27 mouse cellular contexts compared by ENCODE assay signal in genomic region chr19:55211698-55212097, GRCm38 (mm10). TPM values are rescaled to one million over a fixed set of nuclear protein-coding genes. Genes with fewer than 3 reads are reported as not detected.
DNase-seq lines count a peak whose midpoint lies in the region; ATAC-seq and TF ChIP-seq lines count a peak whose summit lies in the region.
"Had no signal": no experiment of that assay in that cellular context is flagged by ENCODE, and none has a peak within 500 bp of the region (broad histone marks: within the 10 kb centered on the region; RNA-seq: fewer than 3 reads in every experiment).

No protein-coding gene starts in this region.

- no peaks in the 10 kb centered on the region for H3K4me1 ChIP-seq in hindbrain, embryonic 15.5 days (replicated peaks)
- no peaks in the 10 kb centered on the region for H3K4me1 ChIP-seq in hindbrain, embryonic 16.5 days (ENCODE audit: control insufficient read depth, insufficient read depth, low read depth, low read length)
- H3K4me1 ChIP-seq in lung, embryonic 15.5 days, result peaks cover 10% of the 10 kb centered on the region
- H3K4me1 ChIP-seq in stomach, embryonic 14.5 days (ENCODE audit: control insufficient read depth, insufficient read depth, low read length), result no peaks in the 10 kb centered on the region
- H3K4me1 ChIP-seq in stomach, postnatal 0 days (replicated peaks; ENCODE audit: control insufficient read depth, insufficient read depth), result no peaks in the 10 kb centered on the region
- H3K4me1 ChIP-seq: forebrain, embryonic 10.5 days; heart, embryonic 13.5 days; hindbrain, embryonic 10.5 days had no signal

- no peaks in the 10 kb centered on the region for H3K27me3 ChIP-seq in hindbrain, embryonic 15.5 days
- no peaks in the 10 kb centered on the region for H3K27me3 ChIP-seq in hindbrain, embryonic 16.5 days (replicated peaks; ENCODE audit: control insufficient read depth, insufficient read depth, low read length)
- no peaks in the 10 kb centered on the region for H3K27me3 ChIP-seq in lung, embryonic 15.5 days
- H3K27me3 ChIP-seq in stomach, embryonic 14.5 days (ENCODE audit: control insufficient read depth, insufficient read depth, low read length), result no peaks in the 10 kb centered on the region
- no peaks in the 10 kb centered on the region for H3K27me3 ChIP-seq in stomach, postnatal 0 days (ENCODE audit: control insufficient read depth, insufficient read depth, low read length)
- H3K27me3 ChIP-seq: liver, embryonic 13.5 days had no signal

- no peak overlapping the region for H3K4me3 ChIP-seq in hindbrain, embryonic 15.5 days
- no peak overlapping the region for H3K4me3 ChIP-seq in hindbrain, embryonic 16.5 days (ENCODE audit: low read length)
- H3K4me3 ChIP-seq in lung, embryonic 15.5 days, result no peak overlapping the region
- H3K4me3 ChIP-seq in stomach, embryonic 14.5 days (ENCODE audit: low read depth, low read length), result no peak overlapping the region
- H3K4me3 ChIP-seq in stomach, postnatal 0 days (ENCODE audit: low read depth, low read length), result no peak overlapping the region
- H3K4me3 ChIP-seq: forebrain, embryonic 10.5 days; heart, embryonic 13.5 days; hindbrain, embryonic 10.5 days; liver, embryonic 13.5 days had no signal

- ATAC-seq in hindbrain, embryonic 15.5 days (ENCODE audit: low FRiP score, low read depth), result 0 out of 2 replicates have a peak, but pooled peaks have one; percentile 38
- no peak for ATAC-seq in hindbrain, embryonic 16.5 days
- ATAC-seq in lung, embryonic 15.5 days (ENCODE audit: borderline replicate concordance, extremely low read depth, low FRiP score, low TSS enrichment), result no peak
- ATAC-seq in stomach, embryonic 14.5 days (ENCODE audit: insufficient number of reproducible peaks, insufficient read depth, low FRiP score, low read depth), result 0 out of 2 replicates have a peak, but pooled peaks have one; percentile 24
- no peak for ATAC-seq in stomach, postnatal 0 days (ENCODE audit: low FRiP score, low TSS enrichment)
- ATAC-seq: activated CD4-positive, CD25-positive, alpha-beta regulatory T cell, adult 4 months; forebrain, postnatal 0 days; intestine, postnatal 0 days had no signal

- H3K9me3 ChIP-seq in hindbrain, embryonic 15.5 days, result no peaks in the 10 kb centered on the region
- H3K9me3 ChIP-seq in hindbrain, embryonic 16.5 days (ENCODE audit: control insufficient read depth, low read length), result no peaks in the 10 kb centered on the region
- H3K9me3 ChIP-seq in lung, embryonic 15.5 days, result no peaks in the 10 kb centered on the region
- no peaks in the 10 kb centered on the region for H3K9me3 ChIP-seq in stomach, embryonic 14.5 days (ENCODE audit: control insufficient read depth, low read depth, low read length)
- no peaks in the 10 kb centered on the region for H3K9me3 ChIP-seq in stomach, postnatal 0 days (ENCODE audit: control insufficient read depth, low read length)
- H3K9me3 ChIP-seq: forebrain, embryonic 10.5 days; heart, embryonic 13.5 days; hindbrain, embryonic 10.5 days; liver, embryonic 13.5 days had no signal

- TF ChIP-seq CTCF in stomach, postnatal 0 days (IDR thresholded peaks at IDR 0.05; ENCODE audit: low read depth), result no peak

- no peak overlapping the region for H3K27ac ChIP-seq in hindbrain, embryonic 15.5 days (replicated peaks)
- H3K27ac ChIP-seq in hindbrain, embryonic 16.5 days (ENCODE audit: low read depth, low read length), result no peak overlapping the region
- peak overlapping the region; percentile 92; the same call in 1 of the 2 replicates for H3K27ac ChIP-seq in lung, embryonic 15.5 days
- H3K27ac ChIP-seq in stomach, embryonic 14.5 days (ENCODE audit: low read length), result no peak overlapping the region
- H3K27ac ChIP-seq in stomach, postnatal 0 days (replicated peaks), result no peak overlapping the region
- H3K27ac ChIP-seq: forebrain, embryonic 10.5 days; heart, embryonic 13.5 days; hindbrain, embryonic 10.5 days; liver, embryonic 13.5 days had no signal

- 90% methylated on average over 1 of the region's 1 CpGs for WGBS in hindbrain, embryonic 15.5 days
- 95% methylated on average over 1 of the region's 1 CpGs for WGBS in hindbrain, embryonic 16.5 days
- WGBS in lung, embryonic 15.5 days, result 80% methylated on average over 1 of the region's 1 CpGs
- WGBS in stomach, embryonic 14.5 days, result 90% methylated on average over 1 of the region's 1 CpGs
- 92% methylated on average over 1 of the region's 1 CpGs for whole genome bisulfite sequencing in stomach, postnatal 0 days

- H3K4me2 ChIP-seq in hindbrain, embryonic 15.5 days, result no peak overlapping the region
- H3K4me2 ChIP-seq in hindbrain, embryonic 16.5 days (ENCODE audit: low read length), result no peak overlapping the region
- H3K4me2 ChIP-seq in lung, embryonic 15.5 days, result no peak overlapping the region
- no peak overlapping the region for H3K4me2 ChIP-seq in stomach, embryonic 14.5 days (replicated peaks; ENCODE audit: low read depth, low read length)
- no peak overlapping the region for H3K4me2 ChIP-seq in stomach, postnatal 0 days (replicated peaks; ENCODE audit: low read depth)
- H3K4me2 ChIP-seq: heart, embryonic 13.5 days; liver, embryonic 13.5 days; lung, embryonic 14.5 days had no signal

- no peak overlapping the region for H3K9ac ChIP-seq in hindbrain, embryonic 15.5 days
- no peak overlapping the region for H3K9ac ChIP-seq in hindbrain, embryonic 16.5 days (ENCODE audit: low read depth, low read length)
- H3K9ac ChIP-seq in lung, embryonic 15.5 days, result no peak overlapping the region
- no peak overlapping the region for H3K9ac ChIP-seq in stomach, embryonic 14.5 days (replicated peaks; ENCODE audit: low read depth, low read length)
- no peak overlapping the region for H3K9ac ChIP-seq in stomach, postnatal 0 days (ENCODE audit: low read length)
- H3K9ac ChIP-seq: forebrain, postnatal 0 days; heart, embryonic 13.5 days; liver, embryonic 13.5 days; lung, embryonic 14.5 days had no signal

- H3K36me3 ChIP-seq in hindbrain, embryonic 15.5 days, result no peaks in the 10 kb centered on the region
- no peaks in the 10 kb centered on the region for H3K36me3 ChIP-seq in hindbrain, embryonic 16.5 days (ENCODE audit: control insufficient read depth, insufficient read depth, low read length)
- H3K36me3 ChIP-seq in lung, embryonic 15.5 days, result no peaks in the 10 kb centered on the region
- no peaks in the 10 kb centered on the region for H3K36me3 ChIP-seq in stomach, embryonic 14.5 days (ENCODE audit: control insufficient read depth, insufficient read depth, low read length)
- no peaks in the 10 kb centered on the region for H3K36me3 ChIP-seq in stomach, postnatal 0 days (ENCODE audit: control insufficient read depth, insufficient read depth, low read length)
- H3K36me3 ChIP-seq: forebrain, embryonic 10.5 days; heart, embryonic 13.5 days; hindbrain, embryonic 10.5 days; liver, embryonic 13.5 days had no signal

- no peak for DNase-seq in lung, postnatal 25 days (ENCODE audit: low spot score)
- no peak for DNase-seq in stomach, postnatal 0 days (ENCODE audit: low spot score)
- no peak for DNase-seq in T-cell, adult 2 months (ENCODE audit: low spot score)
- DNase-seq: adrenal gland, adult 2 months; adrenal gland, postnatal 36 days; cerebellum, adult 18-20 months; cerebellum, postnatal 14 days; forebrain, postnatal 0 days; heart, postnatal 14 days; kidney, postnatal 25 days; liver, embryonic 13.5 days; lung, embryonic 14.5 days; lung, postnatal 4 days; thymus, postnatal 14 days had no signal

- no peak for TF ChIP-seq EP300 in stomach, postnatal 0 days (optimal IDR thresholded peaks at IDR 0.05)

RNA-seq across cellular contexts. Expression of gene Gucy2g, which starts 29.3 kb away (rescaled TPM):
- 0.12 TPM in 1 of 2 replicates, not detected in the other for polyA plus RNA-seq in hindbrain, embryonic 15.5 days (2015; fragmentation: Nextera tagmentation; extraction: Ambion mirVana)
- 0.05 and 0.06 TPM in 2 replicates for polyA plus RNA-seq in hindbrain, embryonic 16.5 days (2015; fragmentation: Nextera tagmentation; extraction: Ambion mirVana)
- polyA plus RNA-seq in lung, embryonic 15.5 days (2015; fragmentation: Nextera tagmentation; extraction: Ambion mirVana), result 0.05 TPM in 1 of 2 replicates, not detected in the other
- not detected in 2 replicates for polyA plus RNA-seq in stomach, embryonic 14.5 days (2014; fragmentation: Nextera tagmentation; extraction: Ambion mirVana)
- polyA plus RNA-seq in stomach, postnatal 0 days (2015; fragmentation: Nextera tagmentation; extraction: Ambion mirVana), result 0.08 TPM in 2 replicates
- polyA plus RNA-seq: activated CD4-positive, CD25-positive, alpha-beta regulatory T cell, adult 4 months; forebrain, embryonic 10.5 days; heart, embryonic 13.5 days; hindbrain, embryonic 10.5 days; liver, embryonic 13.5 days; lung, embryonic 14.5 days had no signal

RNA-seq across cellular contexts. Expression of gene Tectb, which starts 31.2 kb away (rescaled TPM):
- 0.06 TPM in 1 of 2 replicates, not detected in the other for polyA plus RNA-seq in hindbrain, embryonic 15.5 days (2015; fragmentation: Nextera tagmentation; extraction: Ambion mirVana)
- polyA plus RNA-seq in hindbrain, embryonic 16.5 days (2015; fragmentation: Nextera tagmentation; extraction: Ambion mirVana), result 0.17 TPM in 1 of 2 replicates, not detected in the other
- 0.15 TPM in 1 of 2 replicates, not detected in the other for polyA plus RNA-seq in lung, embryonic 15.5 days (2015; fragmentation: Nextera tagmentation; extraction: Ambion mirVana)
- 0.11 and 0.12 TPM in 2 replicates for polyA plus RNA-seq in stomach, embryonic 14.5 days (2014; fragmentation: Nextera tagmentation; extraction: Ambion mirVana)
- polyA plus RNA-seq in stomach, postnatal 0 days (2015; fragmentation: Nextera tagmentation; extraction: Ambion mirVana), result 0.16 and 0.23 TPM in 2 replicates
- polyA plus RNA-seq: activated CD4-positive, CD25-positive, alpha-beta regulatory T cell, adult 4 months; adrenal gland, adult 2 months; cortical plate, adult 2 months; forebrain, embryonic 10.5 days; heart, embryonic 13.5 days; hindbrain, embryonic 10.5 days; intestine, postnatal 0 days; kidney, embryonic 14.5 days; limb, embryonic 14.5 days; liver, embryonic 13.5 days; lung, embryonic 14.5 days; neural tube, embryonic 14.5 days had no signal

RNA-seq across cellular contexts. Expression of gene Acsl5, which starts 40.0 kb away (rescaled TPM):
- polyA plus RNA-seq in hindbrain, embryonic 15.5 days (2015; fragmentation: Nextera tagmentation; extraction: Ambion mirVana), result 18.7 and 20.2 TPM in 2 replicates
- polyA plus RNA-seq in hindbrain, embryonic 16.5 days (2015; fragmentation: Nextera tagmentation; extraction: Ambion mirVana), result 19.7 and 20.1 TPM in 2 replicates
- 81.8 and 83.7 TPM in 2 replicates for polyA plus RNA-seq in lung, embryonic 15.5 days (2015; fragmentation: Nextera tagmentation; extraction: Ambion mirVana)
- polyA plus RNA-seq in stomach, embryonic 14.5 days (2014; fragmentation: Nextera tagmentation; extraction: Ambion mirVana), result 58.7 and 62.9 TPM in 2 replicates
- 62.7 and 63.2 TPM in 2 replicates for polyA plus RNA-seq in stomach, postnatal 0 days (2015; fragmentation: Nextera tagmentation; extraction: Ambion mirVana)

Comparison
In these comparisons a context has a peak if more than half of its experiments do, and no peak if none do; other contexts are left out.
1. ATAC-seq: peak in hindbrain, embryonic 15.5 days (single experiment) and stomach, embryonic 14.5 days (single experiment); none in hindbrain, embryonic 16.5 days (single experiment), lung, embryonic 15.5 days (single experiment) and stomach, postnatal 0 days (single experiment).